Comparison of ENCODE assay signal across 26 mouse cellular contexts in the genomic region with DNA sequence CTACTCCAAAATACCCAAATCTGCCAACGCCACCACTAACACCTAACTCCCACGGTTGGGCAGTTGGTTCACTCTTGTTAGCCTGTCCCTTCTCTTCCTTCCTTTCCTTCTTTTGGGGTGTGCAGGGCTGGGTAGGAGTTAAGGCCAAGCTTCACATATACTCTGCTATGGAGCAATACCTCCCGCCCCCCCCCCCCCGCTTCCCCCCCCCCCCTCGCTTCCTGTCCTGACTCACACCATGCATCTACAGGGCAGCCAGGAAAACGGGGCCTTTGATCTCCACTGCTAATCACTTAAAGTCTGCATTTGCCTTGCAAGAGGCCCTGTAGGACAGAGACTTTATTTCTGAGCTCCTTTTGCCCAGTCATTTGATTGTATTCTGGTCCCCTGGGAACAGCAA. TPM values are rescaled to one million over a fixed set of nuclear protein-coding genes. Genes with fewer than 3 reads are reported as not detected.
DNase-seq lines count a peak whose midpoint lies in the region; ATAC-seq and TF ChIP-seq lines count a peak whose summit lies in the region.
"Had no signal": no experiment of that assay in that cellular context is flagged by ENCODE, and none has a peak within 500 bp of the region (broad histone marks: within the 10 kb centered on the region; RNA-seq: fewer than 3 reads in every experiment).

No protein-coding gene starts in this region.

- peaks cover 6% of the 10 kb centered on the region for H3K36me3 ChIP-seq in hindbrain, postnatal 0 days (ENCODE audit: insufficient read depth, low read length)
- no peaks in the 10 kb centered on the region for H3K36me3 ChIP-seq in hindbrain, embryonic 11.5 days (ENCODE audit: control insufficient read depth, insufficient read depth, low read length)
- peaks cover 23% of the 10 kb centered on the region for H3K36me3 ChIP-seq in midbrain, embryonic 14.5 days (ENCODE audit: control insufficient read depth, insufficient read depth, low read length)
- no peaks in the 10 kb centered on the region for H3K36me3 ChIP-seq in midbrain, embryonic 11.5 days (ENCODE audit: control insufficient read depth, insufficient read depth, low read length)
- H3K36me3 ChIP-seq: stomach, embryonic 15.5 days had no signal

- TF ChIP-seq POLR2A in embryonic fibroblast, embryonic 13.5 days (IDR thresholded peaks at IDR 0.05; ENCODE audit: low read depth, low read length), result no peak

- H3K4me3 ChIP-seq in hindbrain, postnatal 0 days (ENCODE audit: low read length), result no peak overlapping the region
- no peak overlapping the region for H3K4me3 ChIP-seq in hindbrain, embryonic 11.5 days (ENCODE audit: low read depth, low read length)
- H3K4me3 ChIP-seq in midbrain, embryonic 14.5 days (replicated peaks; ENCODE audit: low read depth, low read length), result no peak overlapping the region
- no peak overlapping the region for H3K4me3 ChIP-seq in midbrain, embryonic 11.5 days (ENCODE audit: low read depth, low read length)
- H3K4me3 ChIP-seq in embryonic fibroblast, embryonic 13.5 days (ENCODE audit: insufficient read depth, low read length), result no peak overlapping the region
- H3K4me3 ChIP-seq: embryonic facial prominence, embryonic 12.5 days; heart, embryonic 15.5 days; lung, embryonic 15.5 days; megakaryocyte, embryonic 14.5 days; neural tube, embryonic 15.5 days; stomach, embryonic 15.5 days had no signal

- no peak overlapping the region for H3K27ac ChIP-seq in hindbrain, postnatal 0 days
- H3K27ac ChIP-seq in hindbrain, embryonic 11.5 days (ENCODE audit: low read depth, low read length), result no peak overlapping the region
- no peak overlapping the region for H3K27ac ChIP-seq in midbrain, embryonic 14.5 days (replicated peaks; ENCODE audit: low read depth, low read length)
- H3K27ac ChIP-seq in midbrain, embryonic 11.5 days (ENCODE audit: low read depth, low read length), result no peak overlapping the region
- H3K27ac ChIP-seq in embryonic fibroblast, embryonic 13.5 days (ENCODE audit: insufficient read depth, low read length), result peak overlapping the region; percentile 20; the same call in 1 of the 2 replicates
- H3K27ac ChIP-seq: embryonic facial prominence, embryonic 12.5 days; heart, embryonic 15.5 days; lung, embryonic 15.5 days; neural tube, embryonic 15.5 days; stomach, embryonic 15.5 days had no signal

- no peaks in the 10 kb centered on the region for H3K27me3 ChIP-seq in hindbrain, postnatal 0 days (ENCODE audit: insufficient read depth, low read length)
- H3K27me3 ChIP-seq in hindbrain, embryonic 11.5 days (ENCODE audit: control insufficient read depth, insufficient read depth, low read length), result no peaks in the 10 kb centered on the region
- H3K27me3 ChIP-seq in midbrain, embryonic 14.5 days (ENCODE audit: control insufficient read depth, insufficient read depth, low read length), result no peaks in the 10 kb centered on the region
- H3K27me3 ChIP-seq in midbrain, embryonic 11.5 days (ENCODE audit: control insufficient read depth, insufficient read depth, low read length), result no peaks in the 10 kb centered on the region
- H3K27me3 ChIP-seq: embryonic facial prominence, embryonic 12.5 days; heart, embryonic 15.5 days; lung, embryonic 15.5 days; megakaryocyte, embryonic 14.5 days; neural tube, embryonic 15.5 days; stomach, embryonic 15.5 days had no signal

- WGBS in hindbrain, postnatal 0 days, result 65% methylated on average over 3 of the region's 6 CpGs
- WGBS in hindbrain, embryonic 11.5 days, result 80% methylated on average over 3 of the region's 6 CpGs
- WGBS in midbrain, embryonic 14.5 days, result 83% methylated on average over 4 of the region's 6 CpGs
- WGBS in midbrain, embryonic 11.5 days, result 77% methylated on average over 3 of the region's 6 CpGs

- no peak overlapping the region for H3K4me2 ChIP-seq in hindbrain, postnatal 0 days (ENCODE audit: low read depth, low read length)
- no peak overlapping the region for H3K4me2 ChIP-seq in hindbrain, embryonic 11.5 days (replicated peaks; ENCODE audit: low read depth, low read length)
- no peak overlapping the region for H3K4me2 ChIP-seq in midbrain, embryonic 14.5 days (ENCODE audit: low read length)
- no peak overlapping the region for H3K4me2 ChIP-seq in midbrain, embryonic 11.5 days
- H3K4me2 ChIP-seq: embryonic facial prominence, embryonic 12.5 days; heart, embryonic 15.5 days; lung, embryonic 15.5 days; neural tube, embryonic 15.5 days; stomach, embryonic 15.5 days had no signal

- H3K9me3 ChIP-seq in hindbrain, postnatal 0 days (ENCODE audit: low read length), result no peaks in the 10 kb centered on the region
- H3K9me3 ChIP-seq in hindbrain, embryonic 11.5 days (ENCODE audit: control insufficient read depth, low read length), result no peaks in the 10 kb centered on the region
- H3K9me3 ChIP-seq in midbrain, embryonic 14.5 days (ENCODE audit: control insufficient read depth, low read length), result no peaks in the 10 kb centered on the region
- no peaks in the 10 kb centered on the region for H3K9me3 ChIP-seq in midbrain, embryonic 11.5 days (ENCODE audit: control insufficient read depth, low read length)
- H3K9me3 ChIP-seq: embryonic facial prominence, embryonic 12.5 days; G1E; heart, embryonic 15.5 days; lung, embryonic 15.5 days; megakaryocyte, embryonic 14.5 days; neural tube, embryonic 15.5 days; stomach, embryonic 15.5 days had no signal

- no peak overlapping the region for H3K9ac ChIP-seq in hindbrain, postnatal 0 days (replicated peaks; ENCODE audit: low read length)
- no peak overlapping the region for H3K9ac ChIP-seq in hindbrain, embryonic 11.5 days (ENCODE audit: low read depth, low read length)
- H3K9ac ChIP-seq in midbrain, embryonic 14.5 days (replicated peaks; ENCODE audit: low read length), result no peak overlapping the region
- H3K9ac ChIP-seq in midbrain, embryonic 11.5 days (ENCODE audit: low read length), result no peak overlapping the region
- H3K9ac ChIP-seq: embryonic facial prominence, embryonic 12.5 days; heart, embryonic 15.5 days; lung, embryonic 15.5 days; neural tube, embryonic 15.5 days; stomach, embryonic 15.5 days had no signal

- ATAC-seq in hindbrain, postnatal 0 days, result peak; percentile 21; the same call in 1 of the 2 replicates
- no peak for ATAC-seq in hindbrain, embryonic 11.5 days (ENCODE audit: low FRiP score)
- no peak for ATAC-seq in midbrain, embryonic 14.5 days (ENCODE audit: low FRiP score, low TSS enrichment)
- ATAC-seq in midbrain, embryonic 11.5 days (ENCODE audit: low FRiP score), result no peak
- ATAC-seq: CD4-positive, CD25-positive, alpha-beta regulatory T cell, adult 4 months; forebrain, embryonic 14.5 days; midbrain, embryonic 16.5 days had no signal

- no peak for TF ChIP-seq CTCF in hindbrain, postnatal 0 days (IDR thresholded peaks at IDR 0.05; ENCODE audit: low read depth)
- TF ChIP-seq CTCF in embryonic fibroblast, embryonic 13.5 days (IDR thresholded peaks at IDR 0.05; ENCODE audit: borderline replicate concordance, insufficient read depth, low read length), result no peak

- DNase-seq in hindbrain, postnatal 0 days (ENCODE audit: low spot score), result no peak
- no peak for DNase-seq in hindbrain, embryonic 11.5 days (ENCODE audit: low spot score)
- DNase-seq in midbrain, embryonic 14.5 days, result peak; percentile 9
- no peak for DNase-seq in midbrain, embryonic 11.5 days (ENCODE audit: low spot score, missing footprints)
- DNase-seq in thymus, postnatal 36 days, result no peak
- no peak for DNase-seq in layer of hippocampus, adult 11-12 months (ENCODE audit: low spot score)
- DNase-seq: gastrocnemius, postnatal 25 days; kidney, adult 11 months; kidney, postnatal 25 days; left cerebral cortex, postnatal 4 days; right cerebral cortex, postnatal 14 days; spleen, adult 18-20 months had no signal

- no peaks in the 10 kb centered on the region for H3K4me1 ChIP-seq in hindbrain, postnatal 0 days (ENCODE audit: insufficient read depth, low read length)
- H3K4me1 ChIP-seq in hindbrain, embryonic 11.5 days (replicated peaks; ENCODE audit: control insufficient read depth, insufficient read depth, low read length), result no peaks in the 10 kb centered on the region
- no peaks in the 10 kb centered on the region for H3K4me1 ChIP-seq in midbrain, embryonic 14.5 days (ENCODE audit: control insufficient read depth, insufficient read depth, low read length)
- no peaks in the 10 kb centered on the region for H3K4me1 ChIP-seq in midbrain, embryonic 11.5 days (ENCODE audit: control insufficient read depth, insufficient read depth, low read length)
- H3K4me1 ChIP-seq in embryonic fibroblast, embryonic 13.5 days (ENCODE audit: control insufficient read depth, insufficient read depth, low read length), result peaks cover 14% of the 10 kb centered on the region
- H3K4me1 ChIP-seq: embryonic facial prominence, embryonic 12.5 days; neural tube, embryonic 15.5 days; stomach, embryonic 15.5 days had no signal

RNA-seq across cellular contexts. Expression of a gene that starts 9.2 kb away (rescaled TPM):
- total RNA-seq in hindbrain, postnatal 0 days (2014; rRNA removed), result 15.0 and 18.8 TPM in 2 replicates
- 30.7 and 32.1 TPM in 2 replicates for polyA plus RNA-seq in hindbrain, postnatal 0 days (2015; fragmentation: Nextera tagmentation; extraction: Ambion mirVana)
- 69.0 and 70.3 TPM in 2 replicates for polyA plus RNA-seq in hindbrain, embryonic 11.5 days (2014; fragmentation: Nextera tagmentation; extraction: Ambion mirVana)
- polyA plus RNA-seq in midbrain, embryonic 14.5 days (2014; fragmentation: Nextera tagmentation; extraction: Ambion mirVana), result 37.0 and 46.0 TPM in 2 replicates
- polyA plus RNA-seq in midbrain, embryonic 11.5 days (2014; fragmentation: Nextera tagmentation; extraction: Ambion mirVana), result 55.0 and 63.3 TPM in 2 replicates
- polyA plus RNA-seq in embryonic fibroblast, embryonic 13.5 days (2011; ENCODE audit: insufficient read length, low read depth, missing spikeins), result 127 and 148 TPM in 2 replicates

RNA-seq across cellular contexts. Expression of a gene that starts 47.7 kb away (rescaled TPM):
- not detected in 2 replicates for total RNA-seq in hindbrain, postnatal 0 days (2014; rRNA removed)
- polyA plus RNA-seq in hindbrain, postnatal 0 days (2015; fragmentation: Nextera tagmentation; extraction: Ambion mirVana), result not detected in 2 replicates
- polyA plus RNA-seq in hindbrain, embryonic 11.5 days (2014; fragmentation: Nextera tagmentation; extraction: Ambion mirVana), result 1.3 TPM in 1 of 2 replicates, not detected in the other
- 3.0 TPM in 1 of 2 replicates, not detected in the other for polyA plus RNA-seq in midbrain, embryonic 14.5 days (2014; fragmentation: Nextera tagmentation; extraction: Ambion mirVana)
- polyA plus RNA-seq in midbrain, embryonic 11.5 days (2014; fragmentation: Nextera tagmentation; extraction: Ambion mirVana), result not detected in 2 replicates
- not detected in 2 replicates for polyA plus RNA-seq in embryonic fibroblast, embryonic 13.5 days (2011; ENCODE audit: insufficient read length, low read depth, missing spikeins)
- total RNA-seq: G1E; hematopoietic stem cell, adult 5-6 weeks; left cerebral cortex, postnatal 4 days; liver, adult 2 months had no signal
- polyA plus RNA-seq: CD4-positive, CD25-positive, alpha-beta regulatory T cell, adult 4 months; cortical plate, adult 2 months; embryonic facial prominence, embryonic 12.5 days; forebrain, embryonic 14.5 days; lung, embryonic 15.5 days; midbrain, embryonic 16.5 days had no signal

RNA-seq across cellular contexts. Expression of a gene that starts 53.7 kb away (rescaled TPM):
- 19.4 and 23.4 TPM in 2 replicates for total RNA-seq in hindbrain, postnatal 0 days (2014; rRNA removed)
- polyA plus RNA-seq in hindbrain, postnatal 0 days (2015; fragmentation: Nextera tagmentation; extraction: Ambion mirVana), result 65.5 and 66.8 TPM in 2 replicates
- polyA plus RNA-seq in hindbrain, embryonic 11.5 days (2014; fragmentation: Nextera tagmentation; extraction: Ambion mirVana), result 64.7 and 66.5 TPM in 2 replicates
- 61.7 and 66.2 TPM in 2 replicates for polyA plus RNA-seq in midbrain, embryonic 14.5 days (2014; fragmentation: Nextera tagmentation; extraction: Ambion mirVana)
- polyA plus RNA-seq in midbrain, embryonic 11.5 days (2014; fragmentation: Nextera tagmentation; extraction: Ambion mirVana), result 67.4 and 67.8 TPM in 2 replicates
- polyA plus RNA-seq in embryonic fibroblast, embryonic 13.5 days (2011; ENCODE audit: insufficient read length, low read depth, missing spikeins), result 34.4 and 47.6 TPM in 2 replicates

RNA-seq across cellular contexts. Expression of a gene that starts 53.7 kb away (rescaled TPM):
- total RNA-seq in hindbrain, postnatal 0 days (2014; rRNA removed), result 890 and 1,017 TPM in 2 replicates
- polyA plus RNA-seq in hindbrain, postnatal 0 days (2015; fragmentation: Nextera tagmentation; extraction: Ambion mirVana), result 640 and 652 TPM in 2 replicates
- 894 and 900 TPM in 2 replicates for polyA plus RNA-seq in hindbrain, embryonic 11.5 days (2014; fragmentation: Nextera tagmentation; extraction: Ambion mirVana)
- 669 and 719 TPM in 2 replicates for polyA plus RNA-seq in midbrain, embryonic 14.5 days (2014; fragmentation: Nextera tagmentation; extraction: Ambion mirVana)
- 896 and 929 TPM in 2 replicates for polyA plus RNA-seq in midbrain, embryonic 11.5 days (2014; fragmentation: Nextera tagmentation; extraction: Ambion mirVana)
- polyA plus RNA-seq in embryonic fibroblast, embryonic 13.5 days (2011; ENCODE audit: insufficient read length, low read depth, missing spikeins), result 888 and 993 TPM in 2 replicates
